Mouse (Mus musculus) gastrocnemius, postnatal 14 days (tissue): ENCODE measurements around the gene Rufy1. TPM values are rescaled to one million over a fixed set of nuclear protein-coding genes. Genes with fewer than 3 reads are reported as not detected.
A peak's percentile ranks its signal among the peaks of the same experiment; 100 is the strongest.

Source experiments
- DNase-seq: peaks from one replicate; pipeline ENCODE4 v3.0.0; 2021; ENCODE audit warnings: mixed read lengths
- intact Hi-C: fragments of 180-260 bp; cut with DNase I; formaldehyde crosslinking; loops from one replicate; pipeline ENCODE4 v1.15.1; 2025; ENCODE audit warnings: low total_unique reads
- total RNA-seq, 2 experiments: library from RNA; stranded (reverse); gene quantifications; 2 replicates each; pipeline ENCODE4 v1.2.3; 2021

Rufy1 gene
- total RNA-seq, 2 experiments from 2014 or later, result 17.4 to 18.2 TPM

GRCm38 (mm10) chr11:50432896-50433295 is 2.0 kb upstream of the Rufy1 start:
- intact Hi-C loops, result no loop called here

GRCm38 (mm10) chr11:50432069-50432440 is 1.1 kb upstream of the Rufy1 start:
- intact Hi-C loops, result no loop called here
- DNase-seq, result no peak

More at GRCm38 (mm10) chr11:50432896-50433295, 2.0 kb upstream of the Rufy1 start:
- DNase-seq, result no peak

- DNase-seq, result no peak
- intact Hi-C loops, result no loop called here
These were observed 476 bp upstream of the Rufy1 start for GRCm38 (mm10) chr11:50431134-50432068.

- no peak for DNase-seq
- intact Hi-C loops, result no loop called here
These were observed 4.9 kb downstream of the Rufy1 start for GRCm38 (mm10) chr11:50426056-50426455.

- intact Hi-C loops, result no loop called here
- peak; percentile 19 for DNase-seq
These were observed 8.8 kb downstream of the Rufy1 start for GRCm38 (mm10) chr11:50421934-50422780.

- no peak for DNase-seq
- intact Hi-C loops, result no loop called here
These were observed 9.5 kb downstream of the Rufy1 start for GRCm38 (mm10) chr11:50421461-50421860.

GRCm38 (mm10) chr11:50417856-50418255 is 13.1 kb downstream of the Rufy1 start:
- intact Hi-C loops, result no loop called here
- no peak for DNase-seq

- intact Hi-C loops, result no loop called here
These were observed 15.2 kb downstream of the Rufy1 start for GRCm38 (mm10) chr11:50415563-50416241.

GRCm38 (mm10) chr11:50407235-50407634 is 23.7 kb downstream of the Rufy1 start:
- intact Hi-C loops, result no loop called here
- no peak for DNase-seq

More at GRCm38 (mm10) chr11:50415563-50416241, 15.2 kb downstream of the Rufy1 start:
- DNase-seq, result no peak

- no peak for DNase-seq
- intact Hi-C loops, result no loop called here
These were observed 27.4 kb downstream of the Rufy1 start for GRCm38 (mm10) chr11:50403367-50404014.

GRCm38 (mm10) chr11:50402481-50402880 is 28.4 kb downstream of the Rufy1 start:
- intact Hi-C loops, result no loop called here
- DNase-seq, result no peak

GRCm38 (mm10) chr11:50398803-50399202 is 32.1 kb downstream of the Rufy1 start:
- intact Hi-C loops, result no loop called here
- DNase-seq, result no peak

- intact Hi-C loops, result no loop called here
- DNase-seq, result no peak
These were observed 33.6 kb downstream of the Rufy1 start for GRCm38 (mm10) chr11:50397316-50397715.

GRCm38 (mm10) chr11:50396766-50397307 is 34.1 kb downstream of the Rufy1 start:
- intact Hi-C loops, result no loop called here
- no peak for DNase-seq

GRCm38 (mm10) chr11:50394731-50395130 is 36.2 kb downstream of the Rufy1 start:
- DNase-seq, result no peak

GRCm38 (mm10) chr11:50393306-50393705 is 37.6 kb downstream of the Rufy1 start:
- intact Hi-C loops, result no loop called here
- no peak for DNase-seq

More at GRCm38 (mm10) chr11:50394731-50395130, 36.2 kb downstream of the Rufy1 start:
- intact Hi-C loops, result no loop called here

GRCm38 (mm10) chr11:50391272-50391960 is 39.5 kb downstream of the Rufy1 start:
- intact Hi-C loops, result no loop called here
- DNase-seq, result no peak

GRCm38 (mm10) chr11:50389616-50390015 is 41.3 kb downstream of the Rufy1 start:
- intact Hi-C loops, result no loop called here
- no peak for DNase-seq
